Mouse (Mus musculus) hindbrain, embryonic 16.5 days (tissue): Measurements from ENCODE around the gene Hyal3. TPM values are rescaled to one million over a fixed set of nuclear protein-coding genes. Genes with fewer than 3 reads are reported as not detected.

Source experiments
- ATAC-seq: fragments of 200-750 bp; cut with Nextera tagmentation; 2 replicates; pipeline ENCODE4 v1.8.0; 2017; ENCODE audit warnings: moderate TSS enrichment, moderate library complexity
- H3K27ac ChIP-seq: fragments of 300-500 bp; sonication (generic); 2 replicates; pipeline ENCODE4 v1.5.1; 2014; ENCODE audit warnings: low read depth, mild to moderate bottlenecking, control low read depth, low read length, moderate library complexity
- H3K27me3 ChIP-seq: fragments of 300-500 bp; sonication (generic); replicated peaks from 2 replicates; pipeline ENCODE4 v1.6.1; 2014; ENCODE audit warnings: low read length; ENCODE audit not compliant: control insufficient read depth, insufficient read depth
- H3K36me3 ChIP-seq: fragments of 300-500 bp; sonication (generic); 2 replicates; pipeline ENCODE4 v1.6.1; 2014; ENCODE audit warnings: mild to moderate bottlenecking, low read length, moderate library complexity, mixed read lengths; ENCODE audit not compliant: control insufficient read depth, insufficient read depth
- H3K4me1 ChIP-seq: fragments of 300-500 bp; sonication (generic); 2 replicates; pipeline ENCODE4 v1.6.1; 2014; ENCODE audit warnings: low read depth, low read length; ENCODE audit not compliant: control insufficient read depth, insufficient read depth
- H3K4me2 ChIP-seq: fragments of 300-500 bp; sonication (generic); 2 replicates; pipeline ENCODE4 v1.6.1; 2014; ENCODE audit warnings: mild to moderate bottlenecking, low read length, control low read depth, moderate library complexity
- H3K4me3 ChIP-seq: fragments of 300-500 bp; sonication (generic); 2 replicates; pipeline ENCODE4 v1.5.1; 2014; ENCODE audit warnings: mild to moderate bottlenecking, low read length, control low read depth, moderate library complexity
- H3K9ac ChIP-seq: fragments of 300-500 bp; sonication (generic); 2 replicates; pipeline ENCODE4 v1.6.1; 2014; ENCODE audit warnings: low read depth, mild to moderate bottlenecking, control low read depth, low read length, moderate library complexity
- H3K9me3 ChIP-seq: fragments of 300-500 bp; sonication (generic); 2 replicates; pipeline ENCODE4 v1.6.1; 2014; ENCODE audit warnings: mild to moderate bottlenecking, low read length, moderate library complexity; ENCODE audit not compliant: control insufficient read depth
- WGBS: fragments of 180-500 bp; shearing (Covaris S2); extraction: QIAGEN DNeasy Blood & Tissue Kit; methylation state at CpG from one replicate; pipeline ENCODE4 v1.1.7; 2014; 5-methylcytosine and 5-hydroxymethylcytosine counted together
- polyA plus RNA-seq: library from polyadenylated mRNA; unstranded; fragments of >200 nt; fragmentation: Nextera tagmentation; extraction: Ambion mirVana; gene quantifications from 2 replicates; pipeline ENCODE4 v1.2.1, GENCODE M21; 2015

Gene Hyal3
- polyA plus RNA-seq, 1 experiment from 2014 or later: 2.7 TPM

- H3K4me1 ChIP-seq: peaks cover 33% of the 10 kb centered on the region
- H3K9ac ChIP-seq: peak within 1 kb of the TSS; percentile 69
- H3K27me3 ChIP-seq: no peaks in the 10 kb centered on the region
- peak within 1 kb of the TSS; percentile 71 for H3K4me3 ChIP-seq
- H3K36me3 ChIP-seq: peaks cover 28% of the 10 kb centered on the region
- peak within 1 kb of the TSS; percentile 94 for H3K4me2 ChIP-seq
- peak; percentile 90 for ATAC-seq
- H3K27ac ChIP-seq: peak within 1 kb of the TSS; percentile 82
- H3K9me3 ChIP-seq: no peaks in the 10 kb centered on the region
- WGBS: under 1% methylated on average over 46 of the region's 46 CpGs
Observed at GRCm38 (mm10) chr9:107541474-107542351, 38.9 kb upstream of the Hyal3 start, which contains the start of the genes Cyb561d2 and Nprl2. Gene Cyb561d2 (minus strand): TSS chr9:107542193. Gene Nprl2 (plus strand): TSS chr9:107542226.

- Histone ChIP-seq H3K36me3 (peaks cover 28% of the 10 kb centered on the region), H3K27me3 (no peaks in the 10 kb centered on the region), H3K9ac (peak overlapping the region; percentile 69), H3K27ac (no peak overlapping the region; the same call in 1 of the 2 replicates), H3K4me1 (peaks cover 33% of the 10 kb centered on the region), H3K9me3 (no peaks in the 10 kb centered on the region), H3K4me3 (peak overlapping the region; percentile 71), H3K4me2 (peak overlapping the region; percentile 94)
- peak; percentile 15 for ATAC-seq
- WGBS: under 1% methylated on average over 11 of the region's 11 CpGs
Observed at GRCm38 (mm10) chr9:107542352-107542686, 38.3 kb upstream of the Hyal3 start.

- no peaks in the 10 kb centered on the region for H3K27me3 ChIP-seq
- peak overlapping the region; percentile 71 for H3K4me3 ChIP-seq
- H3K4me2 ChIP-seq: peak overlapping the region; percentile 94
- no peak for ATAC-seq
- H3K27ac ChIP-seq: no peak overlapping the region
- peaks cover 28% of the 10 kb centered on the region for H3K36me3 ChIP-seq
- WGBS: 47% methylated on average over 8 of the region's 8 CpGs
- peaks cover 31% of the 10 kb centered on the region for H3K4me1 ChIP-seq
- no peaks in the 10 kb centered on the region for H3K9me3 ChIP-seq
- H3K9ac ChIP-seq: peak overlapping the region; percentile 69; the same call in 1 of the 2 replicates
Observed at GRCm38 (mm10) chr9:107542721-107543120, 37.9 kb upstream of the Hyal3 start.

- H3K27me3 ChIP-seq: no peaks in the 10 kb centered on the region
- no peak overlapping the region for H3K4me2 ChIP-seq
- peaks cover 31% of the 10 kb centered on the region for H3K4me1 ChIP-seq
- peaks cover 28% of the 10 kb centered on the region for H3K36me3 ChIP-seq
- no peak overlapping the region for H3K9ac ChIP-seq
- WGBS: 88% methylated on average over 11 of the region's 11 CpGs
- no peaks in the 10 kb centered on the region for H3K9me3 ChIP-seq
- ATAC-seq: no peak
- H3K4me3 ChIP-seq: no peak overlapping the region
- no peak overlapping the region for H3K27ac ChIP-seq
Observed at GRCm38 (mm10) chr9:107543299-107543698, 37.3 kb upstream of the Hyal3 start.

- Histone ChIP-seq H3K36me3 (peaks cover 20% of the 10 kb centered on the region), H3K4me3 (no peak overlapping the region), H3K27me3 (0 out of 2 replicates have a peak, but pooled peaks cover 3% of the 10 kb centered on the region), H3K4me2 (no peak overlapping the region), H3K4me1 (peaks cover 31% of the 10 kb centered on the region), H3K9me3 (no peaks in the 10 kb centered on the region), H3K9ac (no peak overlapping the region), H3K27ac (no peak overlapping the region)
- 94% methylated on average over 17 of the region's 17 CpGs for WGBS
- ATAC-seq: no peak
Observed at GRCm38 (mm10) chr9:107544196-107544700, 36.4 kb upstream of the Hyal3 start.

- ATAC-seq: no peak
Observed at GRCm38 (mm10) chr9:107544729-107545128, 35.9 kb upstream of the Hyal3 start.

GRCm38 (mm10) chr9:107545199-107545598, 35.4 kb upstream of the Hyal3 start:
- ATAC-seq: no peak
- peaks cover 31% of the 10 kb centered on the region for H3K4me1 ChIP-seq
- WGBS: 90% methylated on average over 10 of the region's 10 CpGs
- H3K9ac ChIP-seq: 0 out of 2 replicates have a peak overlapping the region, but pooled peaks have one; percentile 3
- peaks cover 12% of the 10 kb centered on the region for H3K36me3 ChIP-seq
- no peak overlapping the region for H3K27ac ChIP-seq
- no peak overlapping the region for H3K4me3 ChIP-seq
- H3K27me3 ChIP-seq: 0 out of 2 replicates have a peak, but pooled peaks cover 6% of the 10 kb centered on the region
- H3K9me3 ChIP-seq: no peaks in the 10 kb centered on the region
- H3K4me2 ChIP-seq: no peak overlapping the region

More at GRCm38 (mm10) chr9:107544729-107545128, 35.9 kb upstream of the Hyal3 start:
- H3K9ac ChIP-seq: no peak overlapping the region
- H3K9me3 ChIP-seq: no peaks in the 10 kb centered on the region
- H3K36me3 ChIP-seq: peaks cover 15% of the 10 kb centered on the region
- peaks cover 31% of the 10 kb centered on the region for H3K4me1 ChIP-seq
- no peak overlapping the region for H3K4me3 ChIP-seq
- 95% methylated on average over 12 of the region's 12 CpGs for WGBS
- H3K4me2 ChIP-seq: no peak overlapping the region
- H3K27ac ChIP-seq: no peak overlapping the region
- H3K27me3 ChIP-seq: 0 out of 2 replicates have a peak, but pooled peaks cover 5% of the 10 kb centered on the region

- Histone ChIP-seq H3K27ac (no peak overlapping the region), H3K9ac (no peak overlapping the region), H3K4me2 (no peak overlapping the region), H3K27me3 (peaks cover 8% of the 10 kb centered on the region; the same call in 1 of the 2 replicates), H3K9me3 (no peaks in the 10 kb centered on the region), H3K4me1 (peaks cover 31% of the 10 kb centered on the region), H3K4me3 (no peak overlapping the region), H3K36me3 (peaks cover 12% of the 10 kb centered on the region)
- ATAC-seq: no peak
- WGBS: 7% methylated on average over 3 of the region's 3 CpGs
Observed at GRCm38 (mm10) chr9:107545602-107546001, 35.0 kb upstream of the Hyal3 start.

GRCm38 (mm10) chr9:107547026-107547425, 33.6 kb upstream of the Hyal3 start, which contains the start of gene Zmynd10:
Gene Zmynd10 (plus strand): TSS chr9:107547298.
- peak; percentile 63 for ATAC-seq
- H3K4me2 ChIP-seq: peak within 1 kb of the TSS; percentile 55
- peak within 1 kb of the TSS; percentile 48 for H3K9ac ChIP-seq
- H3K36me3 ChIP-seq: peaks cover 12% of the 10 kb centered on the region
- H3K4me1 ChIP-seq: peaks cover 35% of the 10 kb centered on the region
- peak within 1 kb of the TSS; percentile 17 for H3K4me3 ChIP-seq
- 3% methylated on average over 20 of the region's 20 CpGs for WGBS
- no peaks in the 10 kb centered on the region for H3K9me3 ChIP-seq
- H3K27ac ChIP-seq: peak within 1 kb of the TSS; percentile 17; the same call in 1 of the 2 replicates
- peaks cover 19% of the 10 kb centered on the region for H3K27me3 ChIP-seq
